ENCODE assay signal across 9 mouse cellular contexts in the genomic region with DNA sequence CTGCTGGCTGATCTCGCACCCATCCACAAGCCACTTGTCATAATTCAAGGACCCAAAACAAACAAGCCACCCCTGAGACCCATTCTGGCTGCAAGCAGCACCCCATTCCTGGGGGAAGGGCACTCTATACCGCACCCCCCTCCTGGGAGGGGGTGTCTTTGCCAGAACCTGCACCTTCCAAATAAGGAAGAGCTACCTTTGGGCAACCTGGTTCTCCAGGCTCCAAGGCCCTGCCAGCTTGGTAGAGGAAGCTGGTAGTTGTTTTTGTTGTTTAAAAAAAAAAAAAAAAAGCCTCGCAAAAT. TPM values are rescaled to one million over a fixed set of nuclear protein-coding genes. Genes with fewer than 3 reads are reported as not detected.
DNase-seq lines count a peak whose midpoint lies in the region; ATAC-seq and TF ChIP-seq lines count a peak whose summit lies in the region.
"Had no signal": no experiment of that assay in that cellular context is flagged by ENCODE, and none has a peak within 500 bp of the region (broad histone marks: within the 10 kb centered on the region; RNA-seq: fewer than 3 reads in every experiment).

No protein-coding gene starts in this region.

- peaks cover 2% of the 10 kb centered on the region; the same call in 1 of the 2 replicates for H3K27me3 ChIP-seq in embryonic facial prominence, embryonic 11.5 days (ENCODE audit: control insufficient read depth, insufficient read depth, low read length)
- peaks cover 40% of the 10 kb centered on the region for H3K27me3 ChIP-seq in hindbrain, embryonic 10.5 days (ENCODE audit: insufficient read depth, poor library complexity, severe bottlenecking)
- no peaks in the 10 kb centered on the region for H3K27me3 ChIP-seq in midbrain, embryonic 15.5 days (replicated peaks)

- no peak overlapping the region; the same call in 1 of the 2 replicates for H3K9ac ChIP-seq in embryonic facial prominence, embryonic 11.5 days (replicated peaks; ENCODE audit: low read length)
- H3K9ac ChIP-seq in midbrain, embryonic 15.5 days, result peak overlapping the region; percentile 95

- peak overlapping the region; percentile 82 for H3K4me3 ChIP-seq in left cerebral cortex, adult 2 months
- no peak overlapping the region for H3K4me3 ChIP-seq in embryonic facial prominence, embryonic 11.5 days (ENCODE audit: low read depth, low read length)
- peak overlapping the region; percentile 70 for H3K4me3 ChIP-seq in hindbrain, embryonic 10.5 days
- H3K4me3 ChIP-seq in midbrain, embryonic 15.5 days, result peak overlapping the region; percentile 87

- DNase-seq in left cerebral cortex, adult 2 months (ENCODE audit: extremely low spot score in 1 of 2, low spot score in 2 of 2), result no peak
- no peak for DNase-seq in left cerebral cortex, postnatal 14 days (ENCODE audit: low spot score in 2 of 2)
- no peak for DNase-seq in embryonic facial prominence, embryonic 11.5 days (ENCODE audit: low spot score)
- DNase-seq in hindbrain, embryonic 10.5 days (ENCODE audit: low spot score), result no peak
- no peak for DNase-seq in adrenal gland, postnatal 4 days (ENCODE audit: low spot score in 2 of 2)
- DNase-seq in thymus, postnatal 0 days (ENCODE audit: low spot score), result no peak
- DNase-seq: kidney, adult 11 months; thymus, postnatal 14 days had no signal

- H3K36me3 ChIP-seq in embryonic facial prominence, embryonic 11.5 days (replicated peaks; ENCODE audit: control insufficient read depth, insufficient read depth, low read depth, low read length), result no peaks in the 10 kb centered on the region
- no peaks in the 10 kb centered on the region for H3K36me3 ChIP-seq in hindbrain, embryonic 10.5 days
- H3K36me3 ChIP-seq in midbrain, embryonic 15.5 days (replicated peaks), result no peaks in the 10 kb centered on the region

- intact Hi-C loops in left cerebral cortex, adult 2 months (cut with DNase I), result no loop called here
- intact Hi-C loops in left cerebral cortex, postnatal 14 days (cut with DNase I), result no loop called here

- peak overlapping the region; percentile 95; the same call in 1 of the 2 replicates for H3K4me2 ChIP-seq in embryonic facial prominence, embryonic 11.5 days (ENCODE audit: low read depth, low read length)
- H3K4me2 ChIP-seq in midbrain, embryonic 15.5 days, result peak overlapping the region; percentile 70

- no peak for ATAC-seq in embryonic facial prominence, embryonic 11.5 days (replicated peaks; ENCODE audit: insufficient number of reproducible peaks, low FRiP score, low TSS enrichment, low read depth)
- 0 out of 2 replicates have a peak, but pooled peaks have one; percentile 26 for ATAC-seq in midbrain, embryonic 15.5 days (replicated peaks)

- peak; percentile 1; the same call in 1 of the 2 replicates for TF ChIP-seq CTCF in left cerebral cortex, adult 2 months (IDR thresholded peaks at IDR 0.05)

- H3K27ac ChIP-seq in left cerebral cortex, adult 2 months, result peak overlapping the region; percentile 97
- no peak overlapping the region for H3K27ac ChIP-seq in embryonic facial prominence, embryonic 11.5 days (replicated peaks; ENCODE audit: low read depth, low read length)
- H3K27ac ChIP-seq in hindbrain, embryonic 10.5 days, result peak overlapping the region; percentile 86
- H3K27ac ChIP-seq in midbrain, embryonic 15.5 days, result peak overlapping the region; percentile 97

- no peaks in the 10 kb centered on the region for H3K9me3 ChIP-seq in embryonic facial prominence, embryonic 11.5 days (replicated peaks; ENCODE audit: control insufficient read depth, low read length)
- no peaks in the 10 kb centered on the region for H3K9me3 ChIP-seq in hindbrain, embryonic 10.5 days
- no peaks in the 10 kb centered on the region for H3K9me3 ChIP-seq in midbrain, embryonic 15.5 days

- WGBS in embryonic facial prominence, embryonic 11.5 days, result 49% methylated on average over 3 of the region's 3 CpGs
- 49% methylated on average over 3 of the region's 3 CpGs for WGBS in hindbrain, embryonic 10.5 days
- 47% methylated on average over 3 of the region's 3 CpGs for WGBS in midbrain, embryonic 15.5 days

- peaks cover 7% of the 10 kb centered on the region for H3K4me1 ChIP-seq in embryonic facial prominence, embryonic 11.5 days (ENCODE audit: control insufficient read depth, insufficient read depth, low read length)
- H3K4me1 ChIP-seq in hindbrain, embryonic 10.5 days (replicated peaks), result peaks cover 28% of the 10 kb centered on the region
- peaks cover 26% of the 10 kb centered on the region for H3K4me1 ChIP-seq in midbrain, embryonic 15.5 days

RNA-seq across cellular contexts. Expression of gene Prkcz, which starts 16.9 kb away (rescaled TPM):
- 100 to 1,000 TPM; 221 to 226 TPM for total RNA-seq in left cerebral cortex, adult 2 months (2021)
- 100 to 1,000 TPM; 204 to 214 TPM for total RNA-seq in left cerebral cortex, postnatal 14 days (2021)
- polyA plus RNA-seq in embryonic facial prominence, embryonic 11.5 days (2014; fragmentation: Nextera tagmentation; extraction: Ambion mirVana), result 8.1 and 12.9 TPM in 2 replicates
- polyA plus RNA-seq in hindbrain, embryonic 10.5 days (2016; fragmentation: Nextera tagmentation; extraction: Ambion mirVana), result 14.9 and 19.3 TPM in 2 replicates
- polyA plus RNA-seq in midbrain, embryonic 15.5 days (2015; fragmentation: Nextera tagmentation; extraction: Ambion mirVana), result 86.9 and 95.6 TPM in 2 replicates
- 10 to 100 TPM in 1 of 2 experiments, 1 to 10 TPM in 1; 7.8 to 10.3 TPM for total RNA-seq in adrenal gland, postnatal 4 days (2021)
- 7.3 and 9.9 TPM in 2 replicates for polyA plus RNA-seq in thymus, postnatal 0 days (2015; fragmentation: Nextera tagmentation; extraction: Ambion mirVana)

RNA-seq across cellular contexts. Expression of gene Gabrd, which starts 53.7 kb away (rescaled TPM):
- 10 to 100 TPM; 69.2 to 71.8 TPM for total RNA-seq in left cerebral cortex, adult 2 months (2021)
- 10 to 100 TPM; 58.3 to 66.1 TPM for total RNA-seq in left cerebral cortex, postnatal 14 days (2021)
- not detected in 2 replicates for polyA plus RNA-seq in embryonic facial prominence, embryonic 11.5 days (2014; fragmentation: Nextera tagmentation; extraction: Ambion mirVana)
- polyA plus RNA-seq in hindbrain, embryonic 10.5 days (2016; fragmentation: Nextera tagmentation; extraction: Ambion mirVana), result not detected in 2 replicates
- polyA plus RNA-seq in midbrain, embryonic 15.5 days (2015; fragmentation: Nextera tagmentation; extraction: Ambion mirVana), result 0.19 and 0.20 TPM in 2 replicates
- total RNA-seq in adrenal gland, postnatal 4 days (2021), result under 1 TPM; 0.20 to 0.25 TPM
- 0.50 and 0.79 TPM in 2 replicates for polyA plus RNA-seq in thymus, postnatal 0 days (2015; fragmentation: Nextera tagmentation; extraction: Ambion mirVana)
